Mouse (Mus musculus): ENCODE results near the gene Pcbp4. TPM values are rescaled to one million over a fixed set of nuclear protein-coding genes. Genes with fewer than 3 reads are reported as not detected.

The Pcbp4 gene
- 5.1 and 6.0 TPM in 2 replicates for polyA plus RNA-seq (2015; fragmentation: Nextera tagmentation; extraction: Ambion mirVana)

- Histone ChIP-seq H3K9ac (ENCODE audit: low read depth, low read length) (peak within 1 kb of the TSS; percentile 47), H3K4me3 (ENCODE audit: low read depth, low read length) (peak within 1 kb of the TSS; percentile 65), H3K27me3 (ENCODE audit: control insufficient read depth, insufficient read depth, low read depth, low read length) (peaks cover 31% of the 10 kb centered on the region), H3K27ac (ENCODE audit: low read length) (peak within 1 kb of the TSS; percentile 47), H3K4me1 (ENCODE audit: control insufficient read depth, low read depth, low read length) (peaks cover 22% of the 10 kb centered on the region), H3K9me3 (replicated peaks; ENCODE audit: control insufficient read depth, low read length) (no peaks in the 10 kb centered on the region), H3K4me2 (ENCODE audit: low read depth, low read length) (peak within 1 kb of the TSS; percentile 76), H3K36me3 (ENCODE audit: control insufficient read depth, insufficient read depth) (no peaks in the 10 kb centered on the region)
- WGBS (ENCODE audit: insufficient replicate concordance) = under 1% methylated on average over 53 of the region's 74 CpGs
- ATAC-seq (ENCODE audit: low read depth) = peak; percentile 73
These were observed at the start of gene Pcbp4 for GRCm38 (mm10) chr9:106453271-106454070. TSS of gene Pcbp4 (plus strand) at chr9:106453291.

GRCm38 (mm10) chr9:106405275-106405674 is 47.8 kb upstream of the Pcbp4 start:
- no peak overlapping the region for H3K4me2 ChIP-seq (ENCODE audit: low read depth, low read length)
- ATAC-seq (ENCODE audit: low read depth) = no peak
- no peak overlapping the region for H3K27ac ChIP-seq (ENCODE audit: low read length)
- no peak overlapping the region for H3K4me3 ChIP-seq (ENCODE audit: low read depth, low read length)
- WGBS (ENCODE audit: insufficient replicate concordance) = 33% methylated on average over 6 of the region's 6 CpGs
- no peak overlapping the region for H3K9ac ChIP-seq (ENCODE audit: low read depth, low read length)
- 0 out of 2 replicates have a peak, but pooled peaks cover 3% of the 10 kb centered on the region for H3K9me3 ChIP-seq (replicated peaks; ENCODE audit: control insufficient read depth, low read length)
- no peaks in the 10 kb centered on the region for H3K27me3 ChIP-seq (ENCODE audit: control insufficient read depth, insufficient read depth, low read depth, low read length)
- H3K4me1 ChIP-seq (ENCODE audit: control insufficient read depth, low read depth, low read length) = peaks cover 31% of the 10 kb centered on the region
- H3K36me3 ChIP-seq (ENCODE audit: control insufficient read depth, insufficient read depth) = no peaks in the 10 kb centered on the region

- ATAC-seq (ENCODE audit: low read depth) = no peak
- no peaks in the 10 kb centered on the region for H3K27me3 ChIP-seq (ENCODE audit: control insufficient read depth, insufficient read depth, low read depth, low read length)
These were observed 46.5 kb upstream of the Pcbp4 start for GRCm38 (mm10) chr9:106406443-106407078.

GRCm38 (mm10) chr9:106409096-106409495 is 44.0 kb upstream of the Pcbp4 start:
- WGBS (ENCODE audit: insufficient replicate concordance) = 94% methylated on average over 4 of the region's 4 CpGs
- Histone ChIP-seq H3K4me3 (ENCODE audit: low read depth, low read length) (no peak overlapping the region), H3K4me1 (ENCODE audit: control insufficient read depth, low read depth, low read length) (peaks cover 23% of the 10 kb centered on the region), H3K9ac (ENCODE audit: low read depth, low read length) (no peak overlapping the region), H3K36me3 (ENCODE audit: control insufficient read depth, insufficient read depth) (no peaks in the 10 kb centered on the region), H3K9me3 (replicated peaks; ENCODE audit: control insufficient read depth, low read length) (0 out of 2 replicates have a peak, but pooled peaks cover 3% of the 10 kb centered on the region), H3K4me2 (ENCODE audit: low read depth, low read length) (no peak overlapping the region), H3K27ac (ENCODE audit: low read length) (no peak overlapping the region), H3K27me3 (ENCODE audit: control insufficient read depth, insufficient read depth, low read depth, low read length) (no peaks in the 10 kb centered on the region)
- no peak for ATAC-seq (ENCODE audit: low read depth)

More at GRCm38 (mm10) chr9:106406443-106407078, 46.5 kb upstream of the Pcbp4 start:
- H3K27ac ChIP-seq (ENCODE audit: low read length) = no peak overlapping the region
- H3K4me2 ChIP-seq (ENCODE audit: low read depth, low read length) = no peak overlapping the region
- peaks cover 32% of the 10 kb centered on the region for H3K4me1 ChIP-seq (ENCODE audit: control insufficient read depth, low read depth, low read length)
- H3K36me3 ChIP-seq (ENCODE audit: control insufficient read depth, insufficient read depth) = no peaks in the 10 kb centered on the region
- 0 out of 2 replicates have a peak, but pooled peaks cover 3% of the 10 kb centered on the region for H3K9me3 ChIP-seq (replicated peaks; ENCODE audit: control insufficient read depth, low read length)
- H3K9ac ChIP-seq (ENCODE audit: low read depth, low read length) = no peak overlapping the region
- no peak overlapping the region for H3K4me3 ChIP-seq (ENCODE audit: low read depth, low read length)
- WGBS (ENCODE audit: insufficient replicate concordance) = 45% methylated on average over 8 of the region's 8 CpGs

GRCm38 (mm10) chr9:106410086-106410650 is 42.9 kb upstream of the Pcbp4 start:
- 0 out of 2 replicates have a peak, but pooled peaks cover 3% of the 10 kb centered on the region for H3K9me3 ChIP-seq (replicated peaks; ENCODE audit: control insufficient read depth, low read length)
- ATAC-seq (ENCODE audit: low read depth) = no peak
- no peaks in the 10 kb centered on the region for H3K36me3 ChIP-seq (ENCODE audit: control insufficient read depth, insufficient read depth)
- H3K27me3 ChIP-seq (ENCODE audit: control insufficient read depth, insufficient read depth, low read depth, low read length) = no peaks in the 10 kb centered on the region
- H3K4me3 ChIP-seq (ENCODE audit: low read depth, low read length) = no peak overlapping the region
- H3K9ac ChIP-seq (ENCODE audit: low read depth, low read length) = no peak overlapping the region
- H3K4me1 ChIP-seq (ENCODE audit: control insufficient read depth, low read depth, low read length) = peaks cover 23% of the 10 kb centered on the region
- no peak overlapping the region for H3K4me2 ChIP-seq (ENCODE audit: low read depth, low read length)
- H3K27ac ChIP-seq (ENCODE audit: low read length) = no peak overlapping the region
- WGBS (ENCODE audit: insufficient replicate concordance) = 77% methylated on average over 2 of the region's 2 CpGs

- peaks cover 23% of the 10 kb centered on the region for H3K4me1 ChIP-seq (ENCODE audit: control insufficient read depth, low read depth, low read length)
- ATAC-seq (ENCODE audit: low read depth) = peak; percentile 93
- WGBS (ENCODE audit: insufficient replicate concordance) = 18% methylated on average over 9 of the region's 9 CpGs
- no peaks in the 10 kb centered on the region for H3K36me3 ChIP-seq (ENCODE audit: control insufficient read depth, insufficient read depth)
- H3K4me2 ChIP-seq (ENCODE audit: low read depth, low read length) = peak overlapping the region; percentile 61
- no peaks in the 10 kb centered on the region for H3K27me3 ChIP-seq (ENCODE audit: control insufficient read depth, insufficient read depth, low read depth, low read length)
- 0 out of 2 replicates have a peak, but pooled peaks cover 3% of the 10 kb centered on the region for H3K9me3 ChIP-seq (replicated peaks; ENCODE audit: control insufficient read depth, low read length)
- peak overlapping the region; percentile 39 for H3K4me3 ChIP-seq (ENCODE audit: low read depth, low read length)
- H3K9ac ChIP-seq (ENCODE audit: low read depth, low read length) = peak overlapping the region; percentile 42
- H3K27ac ChIP-seq (ENCODE audit: low read length) = peak overlapping the region; percentile 66
These were observed 41.9 kb upstream of the Pcbp4 start for GRCm38 (mm10) chr9:106411091-106411594.

- Histone ChIP-seq H3K36me3 (ENCODE audit: control insufficient read depth, insufficient read depth) (no peaks in the 10 kb centered on the region), H3K27me3 (ENCODE audit: control insufficient read depth, insufficient read depth, low read depth, low read length) (no peaks in the 10 kb centered on the region), H3K4me3 (ENCODE audit: low read depth, low read length) (peak overlapping the region; percentile 39), H3K27ac (ENCODE audit: low read length) (peak overlapping the region; percentile 66), H3K4me1 (ENCODE audit: control insufficient read depth, low read depth, low read length) (peaks cover 23% of the 10 kb centered on the region), H3K4me2 (ENCODE audit: low read depth, low read length) (peak overlapping the region; percentile 61), H3K9ac (ENCODE audit: low read depth, low read length) (0 out of 2 replicates have a peak overlapping the region, but pooled peaks have one; percentile 1), H3K9me3 (replicated peaks; ENCODE audit: control insufficient read depth, low read length) (0 out of 2 replicates have a peak, but pooled peaks cover 3% of the 10 kb centered on the region)
- WGBS (ENCODE audit: insufficient replicate concordance) = 29% methylated on average over 6 of the region's 6 CpGs
- peak; percentile 80 for ATAC-seq (ENCODE audit: low read depth)
These were observed 41.4 kb upstream of the Pcbp4 start for GRCm38 (mm10) chr9:106411729-106412128.

GRCm38 (mm10) chr9:106412210-106412609 is 40.9 kb upstream of the Pcbp4 start:
- no peak for ATAC-seq (ENCODE audit: low read depth)
- H3K4me2 ChIP-seq (ENCODE audit: low read depth, low read length) = peak overlapping the region; percentile 61; the same call in 1 of the 2 replicates
- no peaks in the 10 kb centered on the region for H3K36me3 ChIP-seq (ENCODE audit: control insufficient read depth, insufficient read depth)
- peaks cover 23% of the 10 kb centered on the region for H3K4me1 ChIP-seq (ENCODE audit: control insufficient read depth, low read depth, low read length)
- WGBS (ENCODE audit: insufficient replicate concordance) = 81% methylated on average over 3 of the region's 3 CpGs
- H3K9me3 ChIP-seq (replicated peaks; ENCODE audit: control insufficient read depth, low read length) = 0 out of 2 replicates have a peak, but pooled peaks cover 3% of the 10 kb centered on the region
- H3K27ac ChIP-seq (ENCODE audit: low read length) = peak overlapping the region; percentile 0; the same call in 1 of the 2 replicates
- no peak overlapping the region for H3K9ac ChIP-seq (ENCODE audit: low read depth, low read length)
- no peaks in the 10 kb centered on the region; the same call in 1 of the 2 replicates for H3K27me3 ChIP-seq (ENCODE audit: control insufficient read depth, insufficient read depth, low read depth, low read length)
- H3K4me3 ChIP-seq (ENCODE audit: low read depth, low read length) = no peak overlapping the region
